Mouse (Mus musculus) heart, adult 2 months (tissue): ENCODE results near the gene Arhgef18. TPM values are rescaled to one million over a fixed set of nuclear protein-coding genes. Genes with fewer than 3 reads are reported as not detected.
A peak's percentile ranks its signal among the peaks of the same experiment; 100 is the strongest.

Experiments
- DNase-seq, 2 experiments: peaks; one replicate each; pipeline ENCODE4 v3.0.0; 2021
- H3K27ac ChIP-seq: fragments of 200-600 bp; 2 replicates; pipeline ENCODE4 v1.8.1; 2022
- H3K27me3 ChIP-seq: fragments of 200-500 bp; 2 replicates; pipeline ENCODE4 v1.6.1; 2012; ENCODE audit warnings: mild to moderate bottlenecking, low read length, inconsistent platforms, mixed read lengths; ENCODE audit not compliant: control insufficient read depth, insufficient read depth
- H3K36me3 ChIP-seq: fragments of 200-500 bp; 2 replicates; pipeline ENCODE4 v1.6.1; 2012; ENCODE audit warnings: low read length, inconsistent platforms; ENCODE audit not compliant: control insufficient read depth, insufficient read depth
- H3K4me1 ChIP-seq: fragments of 200-500 bp; 2 replicates; pipeline ENCODE4 v1.6.1; 2011; ENCODE audit warnings: low read length; ENCODE audit not compliant: control insufficient read depth, insufficient read depth
- H3K4me3 ChIP-seq: fragments of 200-600 bp; 2 replicates; pipeline ENCODE4 v1.8.1; 2022
- H3K79me2 ChIP-seq: fragments of 200-500 bp; replicated peaks from 2 replicates; pipeline ENCODE4 v1.6.1; 2012; ENCODE audit warnings: mild to moderate bottlenecking, inconsistent platforms, low read length, moderate library complexity, mixed read lengths; ENCODE audit not compliant: control insufficient read depth, insufficient read depth
- H3K9ac ChIP-seq: fragments of 200-500 bp; 2 replicates; pipeline ENCODE4 v1.6.1; 2012; ENCODE audit warnings: low read depth, mild to moderate bottlenecking, control low read depth, inconsistent platforms, low read length, mixed read lengths
- CTCF ChIP-seq: fragments of 200-600 bp; IDR thresholded peaks from 2 replicates; pipeline ENCODE4 v1.8.1; 2022; ENCODE audit warnings: antibody characterized with exemption, mild to moderate bottlenecking, moderate library complexity
- EP300 ChIP-seq: fragments of 200-500 bp; IDR thresholded peaks from 2 replicates; pipeline ENCODE4 v1.6.1; 2011; ENCODE audit warnings: low read depth, low read length, control low read depth; ENCODE audit not compliant: insufficient read depth
- POLR2A ChIP-seq: fragments of 200-500 bp; IDR thresholded peaks from 2 replicates; pipeline ENCODE4 v1.6.1; 2011; ENCODE audit warnings: mild to moderate bottlenecking, low read depth, low read length, control low read depth; ENCODE audit not compliant: insufficient read depth
- whole genome bisulfite sequencing: fragments of 180-500 bp; shearing (Covaris S2); methylation state at CpG from one replicate; pipeline ENCODE4 v1.1.7; 2018; 5-methylcytosine and 5-hydroxymethylcytosine counted together
- intact Hi-C: fragments of 180-260 bp; cut with DNase I; formaldehyde crosslinking; loops from one replicate; pipeline ENCODE4 v1.15.1; 2025
- polyA plus RNA-seq: library from polyadenylated mRNA; depleted of rRNA; stranded (reverse); fragments of >200 nt; gene quantifications from 2 replicates; pipeline ENCODE4 v1.2.3, GENCODE M21; 2012; rRNA removed
- total RNA-seq, 2 experiments: library from RNA; stranded (reverse); gene quantifications; 2 replicates each; pipeline ENCODE4 v1.2.3; 2021

The Arhgef18 gene
- total and polyA plus RNA-seq, 3 experiments: 12.3 to 20.4 (median 18.7) TPM

GRCm38 (mm10) chr8:3500235-3501090 is 107.7 kb downstream of the Arhgef18 start, which contains the start of gene Mcoln1:
TSS of gene Mcoln1 (plus strand) at chr8:3500457.
- H3K4me1 ChIP-seq: peaks cover 2% of the 10 kb centered on the region
- TF ChIP-seq POLR2A (peak; percentile 92), EP300 (peak; percentile 59; the same call in 1 of the 2 replicates), CTCF (no peak)
- H3K4me3 ChIP-seq: peak within 1 kb of the TSS; percentile 87
- WGBS: under 1% methylated on average over 70 of the region's 70 CpGs
- H3K27me3 ChIP-seq: no peaks in the 10 kb centered on the region
- peak within 1 kb of the TSS; percentile 94 for H3K9ac ChIP-seq
- H3K79me2 ChIP-seq: peaks cover 1% of the 10 kb centered on the region; the same call in 1 of the 2 replicates
- H3K36me3 ChIP-seq: no peaks in the 10 kb centered on the region
- intact Hi-C loops: loop anchor here (1.0 kb wide), 1 partner anchor 16 kb away; no protein-coding TSS in a partner anchor
- peak within 1 kb of the TSS; percentile 94 for H3K27ac ChIP-seq
- DNase-seq: peak; percentile 98 to 99

- WGBS: 44% methylated on average over 4 of the region's 4 CpGs
- H3K27ac ChIP-seq: no peak overlapping the region
- H3K79me2 ChIP-seq: 0 out of 2 replicates have a peak, but pooled peaks cover 1% of the 10 kb centered on the region
- H3K36me3 ChIP-seq: no peaks in the 10 kb centered on the region
- H3K4me1 ChIP-seq: peaks cover 2% of the 10 kb centered on the region
- TF ChIP-seq POLR2A (no peak), EP300 (no peak), CTCF (no peak)
- DNase-seq: no peak
- intact Hi-C loops: no loop called here
- no peak overlapping the region for H3K9ac ChIP-seq
- H3K4me3 ChIP-seq: no peak overlapping the region
- H3K27me3 ChIP-seq: no peaks in the 10 kb centered on the region
Observed at GRCm38 (mm10) chr8:3502217-3502616, 109.4 kb downstream of the Arhgef18 start.

Other genes with a start within 250 kb of the Arhgef18 start
- 100 to 1,000 TPM; 112 to 145 TPM for gene Insr, start 113.4 kb upstream of the Arhgef18 start, total RNA-seq
- 24.6 and 42.3 TPM in 2 replicates for gene Insr, start 113.4 kb upstream of the Arhgef18 start, polyA plus RNA-seq
- gene A430078G23Rik, start 39.6 kb upstream of the Arhgef18 start, total RNA-seq: under 1 TPM; 0.57 TPM
- 0.41 and 0.53 TPM in 2 replicates for gene A430078G23Rik, start 39.6 kb upstream of the Arhgef18 start, polyA plus RNA-seq
- gene Pex11g, start 74.7 kb downstream of the Arhgef18 start, total RNA-seq: 1 to 10 TPM; 2.4 to 3.1 TPM
- 4.5 and 5.5 TPM in 2 replicates for gene Pex11g, start 74.7 kb downstream of the Arhgef18 start, polyA plus RNA-seq
- under 1 TPM in 1 of 2 experiments, not detected in 1; 0.14 TPM for gene Tex45, start 77.9 kb downstream of the Arhgef18 start, total RNA-seq
- 0.12 TPM in 1 of 2 replicates, not detected in the other for gene Tex45, start 77.9 kb downstream of the Arhgef18 start, polyA plus RNA-seq
- 10 to 100 TPM; 24.9 to 30.7 TPM for gene Zfp358, start 100.1 kb downstream of the Arhgef18 start, total RNA-seq
- gene Zfp358, start 100.1 kb downstream of the Arhgef18 start, polyA plus RNA-seq: 51.3 and 53.9 TPM in 2 replicates
- 10 to 100 TPM; 20.6 to 23.1 TPM for gene Mcoln1, start 107.5 kb downstream of the Arhgef18 start, total RNA-seq
- 86.9 and 123 TPM in 2 replicates for gene Mcoln1, start 107.5 kb downstream of the Arhgef18 start, polyA plus RNA-seq
- 10 to 100 TPM in 1 of 2 experiments, 1 to 10 TPM in 1; 8.5 to 11.1 TPM for gene Pnpla6, start 122.4 kb downstream of the Arhgef18 start, total RNA-seq
- 24.8 and 25.1 TPM in 2 replicates for gene Pnpla6, start 122.4 kb downstream of the Arhgef18 start, polyA plus RNA-seq
- gene C330021F23Rik, start 175.0 kb downstream of the Arhgef18 start, total RNA-seq: under 1 TPM in 1 of 2 experiments, not detected in 1; 0.39 TPM
- gene C330021F23Rik, start 175.0 kb downstream of the Arhgef18 start, polyA plus RNA-seq: 0.50 TPM in 1 of 2 replicates, not detected in the other
- 1 to 10 TPM in 1 of 2 experiments, under 1 TPM in 1; 0.68 to 1.2 TPM for gene Camsap3, start 194.3 kb downstream of the Arhgef18 start, total RNA-seq
- gene Camsap3, start 194.3 kb downstream of the Arhgef18 start, polyA plus RNA-seq: 1.8 and 1.9 TPM in 2 replicates
- gene Xab2, start 228.3 kb downstream of the Arhgef18 start, total RNA-seq: 10 to 100 TPM; 15.3 to 15.4 TPM
- 27.0 and 30.1 TPM in 2 replicates for gene Xab2, start 228.3 kb downstream of the Arhgef18 start, polyA plus RNA-seq
- gene Pet100, start 228.5 kb downstream of the Arhgef18 start, total RNA-seq: 10 to 100 TPM; 79.1 to 92.2 TPM
- gene Pet100, start 228.5 kb downstream of the Arhgef18 start, polyA plus RNA-seq: 7.6 and 13.6 TPM in 2 replicates
- not detected for gene Pcp2, start 232.5 kb downstream of the Arhgef18 start, total RNA-seq
- not detected in 2 replicates for gene Pcp2, start 232.5 kb downstream of the Arhgef18 start, polyA plus RNA-seq
- 1 to 10 TPM; 5.7 to 6.4 TPM for gene Stxbp2, start 237.9 kb downstream of the Arhgef18 start, total RNA-seq
- 9.6 and 13.4 TPM in 2 replicates for gene Stxbp2, start 237.9 kb downstream of the Arhgef18 start, polyA plus RNA-seq